Mouse (Mus musculus): ENCODE data around the gene Top3a.
"Not testable (repeated sequence)": the region's sequence is repeated elsewhere in the genome, so short reads cannot be mapped to it uniquely, and the experiment has no call there.

- TF ChIP-seq POLR2A (IDR thresholded peaks at IDR 0.05; ENCODE audit: borderline replicate concordance, extremely low read depth, insufficient read depth, insufficient read length, poor library complexity, severe bottlenecking); CTCF (IDR thresholded peaks at IDR 0.05; ENCODE audit: borderline replicate concordance, extremely low read depth, insufficient read depth, insufficient read length): not testable (repeated sequence)
Measured at GRCm38 (mm10) chr11:60811618-60812017, 34.5 kb upstream of the Top3a start, which contains the start of gene Shmt1.

Data from brain, embryonic 14.5 days (tissue).